Mouse (Mus musculus) heart, embryonic 15.5 days (tissue): ENCODE results near the gene Ankrd10. TPM values are rescaled to one million over a fixed set of nuclear protein-coding genes. Genes with fewer than 3 reads are reported as not detected.
"Not testable (repeated sequence)": the region's sequence is repeated elsewhere in the genome, so short reads cannot be mapped to it uniquely, and the experiment has no call there.

Experiments
- ATAC-seq: fragments of 200-750 bp; cut with Nextera tagmentation; replicated peaks from 2 replicates; pipeline ENCODE4 v1.8.0; 2017; ENCODE audit warnings: low read depth, moderate TSS enrichment; ENCODE audit not compliant: insufficient number of reproducible peaks, insufficient read depth, low FRiP score
- H3K27ac ChIP-seq: fragments of 300-500 bp; sonication (generic); 2 replicates; pipeline ENCODE4 v1.5.1; 2015; ENCODE audit warnings: mild to moderate bottlenecking, inconsistent platforms
- H3K27me3 ChIP-seq: fragments of 300-500 bp; sonication (generic); 2 replicates; pipeline ENCODE4 v1.6.1; 2015; ENCODE audit warnings: inconsistent platforms
- H3K36me3 ChIP-seq: fragments of 300-500 bp; sonication (generic); 2 replicates; pipeline ENCODE4 v1.6.1; 2015; ENCODE audit warnings: mild to moderate bottlenecking, inconsistent platforms
- H3K4me1 ChIP-seq: fragments of 300-500 bp; sonication (generic); replicated peaks from 2 replicates; pipeline ENCODE4 v1.6.1; 2015; ENCODE audit warnings: inconsistent platforms
- H3K4me2 ChIP-seq: fragments of 300-500 bp; sonication (generic); 2 replicates; pipeline ENCODE4 v1.6.1; 2015; ENCODE audit warnings: inconsistent platforms, mild to moderate bottlenecking, moderate library complexity
- H3K4me3 ChIP-seq: fragments of 300-500 bp; sonication (generic); 2 replicates; pipeline ENCODE4 v1.5.1; 2015; ENCODE audit warnings: mild to moderate bottlenecking, inconsistent platforms
- H3K9ac ChIP-seq: fragments of 300-500 bp; sonication (generic); 2 replicates; pipeline ENCODE4 v1.6.1; 2015; ENCODE audit warnings: mild to moderate bottlenecking, inconsistent platforms
- H3K9me3 ChIP-seq: fragments of 300-500 bp; sonication (generic); replicated peaks from 2 replicates; pipeline ENCODE4 v1.6.1; 2016; ENCODE audit warnings: inconsistent platforms
- WGBS: fragments of 180-500 bp; shearing (Covaris S2); methylation state at CpG from one replicate; pipeline ENCODE4 v1.1.7; 2015; ENCODE audit warnings: mixed read lengths; 5-methylcytosine and 5-hydroxymethylcytosine counted together
- microRNA-seq: library from miRNA; unstranded; fragments of <30 nt; microRNA quantifications from one replicate; pipeline ENCODE4, GENCODE M21; 2016
- polyA plus RNA-seq: library from polyadenylated mRNA; unstranded; fragments of >200 nt; fragmentation: Nextera tagmentation; extraction: Ambion mirVana; gene quantifications from 2 replicates; pipeline ENCODE4 v1.2.1, GENCODE M21; 2015

Ankrd10 gene
- polyA plus RNA-seq, 1 experiment from 2014 or later = 57.4 TPM

GRCm38 (mm10) chr8:11572428-11572827 is 63.1 kb downstream of the Ankrd10 start:
- WGBS = 68% methylated on average over 6 of the region's 6 CpGs
- Histone ChIP-seq H3K4me3 (no peak overlapping the region), H3K4me2 (no peak overlapping the region), H3K4me1 (peaks cover 9% of the 10 kb centered on the region; the same call in 1 of the 2 replicates), H3K36me3 (peaks cover 3% of the 10 kb centered on the region; the same call in 1 of the 2 replicates), H3K9ac (no peak overlapping the region), H3K27me3 (no peaks in the 10 kb centered on the region), H3K27ac (no peak overlapping the region), H3K9me3 (no peaks in the 10 kb centered on the region)
- no peak for ATAC-seq

GRCm38 (mm10) chr8:11571950-11572349 is 63.6 kb downstream of the Ankrd10 start:
- Histone ChIP-seq H3K27me3 (no peaks in the 10 kb centered on the region), H3K4me3 (no peak overlapping the region), H3K9me3 (no peaks in the 10 kb centered on the region), H3K4me1 (peaks cover 9% of the 10 kb centered on the region; the same call in 1 of the 2 replicates), H3K9ac (no peak overlapping the region), H3K36me3 (peaks cover 5% of the 10 kb centered on the region; the same call in 1 of the 2 replicates), H3K27ac (no peak overlapping the region), H3K4me2 (no peak overlapping the region)
- ATAC-seq = no peak
- WGBS = 83% methylated on average over 10 of the region's 10 CpGs

- no peak overlapping the region for H3K9ac ChIP-seq
- ATAC-seq = no peak
- no peak overlapping the region for H3K4me2 ChIP-seq
- 93% methylated on average over 4 of the region's 4 CpGs for WGBS
- peaks cover 8% of the 10 kb centered on the region; the same call in 1 of the 2 replicates for H3K36me3 ChIP-seq
- no peak overlapping the region for H3K4me3 ChIP-seq
- no peak overlapping the region for H3K27ac ChIP-seq
- H3K27me3 ChIP-seq = no peaks in the 10 kb centered on the region
- H3K4me1 ChIP-seq = peaks cover 9% of the 10 kb centered on the region; the same call in 1 of the 2 replicates
- no peaks in the 10 kb centered on the region for H3K9me3 ChIP-seq
Measured at GRCm38 (mm10) chr8:11570742-11571141, 64.8 kb downstream of the Ankrd10 start.

- H3K9me3 ChIP-seq = no peaks in the 10 kb centered on the region
- no peak for ATAC-seq
- no peaks in the 10 kb centered on the region for H3K27me3 ChIP-seq
- WGBS = 77% methylated on average over 22 of the region's 22 CpGs
- H3K9ac ChIP-seq = no peak overlapping the region
- no peak overlapping the region for H3K4me2 ChIP-seq
- no peak overlapping the region for H3K27ac ChIP-seq
- no peak overlapping the region for H3K4me3 ChIP-seq
- H3K4me1 ChIP-seq = peaks cover 5% of the 10 kb centered on the region; the same call in 1 of the 2 replicates
- peaks cover 17% of the 10 kb centered on the region; the same call in 1 of the 2 replicates for H3K36me3 ChIP-seq
Measured at GRCm38 (mm10) chr8:11569260-11570097, 66.1 kb downstream of the Ankrd10 start.

- 95% methylated on average over 2 of the region's 2 CpGs for WGBS
- H3K36me3 ChIP-seq = peaks cover 22% of the 10 kb centered on the region
- not testable (repeated sequence) for H3K27me3 ChIP-seq
Measured at GRCm38 (mm10) chr8:11568193-11568592, 67.4 kb downstream of the Ankrd10 start.

GRCm38 (mm10) chr8:11564721-11565120 is 70.8 kb downstream of the Ankrd10 start:
- 91% methylated on average over 7 of the region's 7 CpGs for WGBS
- ATAC-seq = no peak
- peaks cover 36% of the 10 kb centered on the region for H3K36me3 ChIP-seq

More at GRCm38 (mm10) chr8:11568193-11568592, 67.4 kb downstream of the Ankrd10 start:
- not testable (repeated sequence) for H3K4me3 ChIP-seq, ATAC-seq, H3K4me1 ChIP-seq, H3K9me3 ChIP-seq, H3K27ac ChIP-seq, H3K4me2 ChIP-seq, H3K9ac ChIP-seq

GRCm38 (mm10) chr8:11564236-11564635 is 71.3 kb downstream of the Ankrd10 start:
- 91% methylated on average over 5 of the region's 5 CpGs for WGBS
- H3K36me3 ChIP-seq = peaks cover 36% of the 10 kb centered on the region

More at GRCm38 (mm10) chr8:11564721-11565120, 70.8 kb downstream of the Ankrd10 start:
- H3K4me2 ChIP-seq = no peak overlapping the region
- no peaks in the 10 kb centered on the region for H3K27me3 ChIP-seq
- no peak overlapping the region for H3K9ac ChIP-seq
- H3K27ac ChIP-seq = no peak overlapping the region
- H3K9me3 ChIP-seq = no peaks in the 10 kb centered on the region
- H3K4me1 ChIP-seq = peaks cover 10% of the 10 kb centered on the region
- H3K4me3 ChIP-seq = no peak overlapping the region

More at GRCm38 (mm10) chr8:11564236-11564635, 71.3 kb downstream of the Ankrd10 start:
- Histone ChIP-seq H3K27ac (no peak overlapping the region), H3K4me2 (no peak overlapping the region), H3K27me3 (no peaks in the 10 kb centered on the region), H3K4me3 (no peak overlapping the region), H3K9ac (no peak overlapping the region), H3K4me1 (peaks cover 15% of the 10 kb centered on the region), H3K9me3 (no peaks in the 10 kb centered on the region)
- no peak for ATAC-seq

Small RNA genes lying within 50 kb of the gene (microRNA-seq; reads per million reads assigned to microRNA genes)
- gene Mir7238 = 0.63 reads per million

Other genes starting within 250 kb of the Ankrd10 start
- 36.1 and 37.2 TPM in 2 replicates for gene Rab20, start 157.0 kb downstream of the Ankrd10 start, polyA plus RNA-seq
- gene Naxd, start 138.3 kb downstream of the Ankrd10 start, polyA plus RNA-seq = 70.0 and 94.5 TPM in 2 replicates
- 26.2 and 30.9 TPM in 2 replicates for gene Cars2, start 85.0 kb downstream of the Ankrd10 start, polyA plus RNA-seq
- 28.3 and 31.6 TPM in 2 replicates for gene Ing1, start 80.2 kb downstream of the Ankrd10 start, polyA plus RNA-seq
- gene 1700016D06Rik, start 65.3 kb upstream of the Ankrd10 start, polyA plus RNA-seq = not detected in 2 replicates
- gene Arhgef7, start 92.0 kb upstream of the Ankrd10 start, polyA plus RNA-seq = 59.9 and 67.6 TPM in 2 replicates
- gene Tex29, start 204.7 kb upstream of the Ankrd10 start, polyA plus RNA-seq = 0.36 and 0.55 TPM in 2 replicates